Mouse (Mus musculus) hindbrain, embryonic 10.5 days (tissue): Measurements from ENCODE around the gene Nrap. TPM values are rescaled to one million over a fixed set of nuclear protein-coding genes. Genes with fewer than 3 reads are reported as not detected.

Experiments used
- DNase-seq: peaks from one replicate; pipeline ENCODE4 v3.0.0-alpha.2; 2017; ENCODE audit warnings: low spot score
- H3K27ac ChIP-seq: fragments of 300-500 bp; sonication (generic); 2 replicates; pipeline ENCODE4 v1.5.1; 2016; ENCODE audit warnings: mild to moderate bottlenecking, moderate library complexity
- H3K27me3 ChIP-seq: fragments of 300-500 bp; sonication (generic); 2 replicates; pipeline ENCODE4 v1.6.1; 2016; ENCODE audit warnings: mild to moderate bottlenecking; ENCODE audit not compliant: poor library complexity, insufficient read depth, severe bottlenecking
- H3K36me3 ChIP-seq: fragments of 300-500 bp; sonication (generic); 2 replicates; pipeline ENCODE4 v1.6.1; 2016; ENCODE audit warnings: mild to moderate bottlenecking, moderate library complexity
- H3K4me1 ChIP-seq: fragments of 300-500 bp; sonication (generic); replicated peaks from 2 replicates; pipeline ENCODE4 v1.6.1; 2016; ENCODE audit warnings: mild to moderate bottlenecking
- H3K4me3 ChIP-seq: fragments of 300-500 bp; sonication (generic); 2 replicates; pipeline ENCODE4 v1.5.1; 2016; ENCODE audit warnings: mild to moderate bottlenecking, moderate library complexity
- H3K9me3 ChIP-seq: fragments of 300-500 bp; sonication (generic); 2 replicates; pipeline ENCODE4 v1.6.1; 2016; ENCODE audit warnings: mild to moderate bottlenecking, moderate library complexity
- WGBS: fragments of 180-500 bp; shearing (Covaris S2); methylation state at CpG from one replicate; pipeline ENCODE4 v1.1.7; 2016; 5-methylcytosine and 5-hydroxymethylcytosine counted together
- polyA plus RNA-seq: library from polyadenylated mRNA; unstranded; fragments of >200 nt; fragmentation: Nextera tagmentation; extraction: Ambion mirVana; gene quantifications from 2 replicates; pipeline ENCODE4 v1.2.1, GENCODE M21; 2016

Gene Nrap
- polyA plus RNA-seq, result 0.05 and 0.08 TPM in 2 replicates

DNA sequence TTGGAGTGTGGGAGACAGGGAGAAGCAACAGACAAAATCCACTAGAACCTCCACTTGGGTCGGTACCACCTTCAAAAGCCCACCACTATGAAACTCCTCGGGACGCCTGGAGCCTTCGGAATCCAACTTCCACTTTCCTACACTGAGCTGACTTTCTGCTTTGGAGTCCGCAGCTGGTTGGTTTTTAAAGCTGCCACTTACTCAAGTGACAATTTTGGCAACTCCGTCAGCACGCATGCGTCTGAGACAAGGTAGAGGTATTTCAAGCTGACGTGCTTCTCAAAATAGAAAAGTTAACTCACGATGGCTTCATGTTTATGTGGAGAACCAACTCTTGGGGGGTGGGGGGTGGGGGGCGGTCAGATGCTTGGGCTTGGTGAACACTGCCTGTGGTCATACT, at the start of gene Nrap:
Gene Nrap (minus strand): TSS at position 159 of the 400 bp plus-strand sequence.
- Histone ChIP-seq H3K4me3 (no peak within 1 kb of the TSS), H3K4me1 (no peaks in the 10 kb centered on the region), H3K27me3 (peaks cover 14% of the 10 kb centered on the region), H3K27ac (no peak within 1 kb of the TSS), H3K9me3 (no peaks in the 10 kb centered on the region), H3K36me3 (no peaks in the 10 kb centered on the region)
- whole genome bisulfite sequencing, result 90% methylated on average over 11 of the region's 11 CpGs
- DNase-seq, result no peak

- Histone ChIP-seq H3K4me1 (peaks cover 12% of the 10 kb centered on the region; the same call in 1 of the 2 replicates), H3K9me3 (no peaks in the 10 kb centered on the region), H3K36me3 (peaks cover 6% of the 10 kb centered on the region; the same call in 1 of the 2 replicates), H3K27me3 (no peaks in the 10 kb centered on the region), H3K4me3 (no peak overlapping the region), H3K27ac (no peak overlapping the region)
- DNase-seq, result no peak
- 92% methylated on average over 6 of the region's 6 CpGs for WGBS
Observed at GRCm38 (mm10) chr19:56439072-56439434, 49.2 kb upstream of the Nrap start.

- no peak for DNase-seq
- WGBS, result 84% methylated on average over 7 of the region's 7 CpGs
Observed at GRCm38 (mm10) chr19:56438357-56439071, 48.7 kb upstream of the Nrap start.

GRCm38 (mm10) chr19:56436380-56436779, 46.5 kb upstream of the Nrap start:
- Histone ChIP-seq H3K4me3 (no peak overlapping the region), H3K27me3 (no peaks in the 10 kb centered on the region), H3K4me1 (peaks cover 10% of the 10 kb centered on the region; the same call in 1 of the 2 replicates), H3K27ac (no peak overlapping the region), H3K36me3 (peaks cover 8% of the 10 kb centered on the region; the same call in 1 of the 2 replicates), H3K9me3 (no peaks in the 10 kb centered on the region)
- DNase-seq, result no peak
- 91% methylated on average over 13 of the region's 13 CpGs for WGBS

More at GRCm38 (mm10) chr19:56438357-56439071, 48.7 kb upstream of the Nrap start:
- H3K9me3 ChIP-seq, result no peaks in the 10 kb centered on the region
- peaks cover 8% of the 10 kb centered on the region; the same call in 1 of the 2 replicates for H3K36me3 ChIP-seq
- 0 out of 2 replicates have a peak, but pooled peaks cover 9% of the 10 kb centered on the region for H3K4me1 ChIP-seq
- H3K27me3 ChIP-seq, result no peaks in the 10 kb centered on the region
- no peak overlapping the region for H3K27ac ChIP-seq
- H3K4me3 ChIP-seq, result no peak overlapping the region

- DNase-seq, result no peak
- Histone ChIP-seq H3K27ac (no peak overlapping the region), H3K4me1 (peaks cover 10% of the 10 kb centered on the region; the same call in 1 of the 2 replicates), H3K9me3 (no peaks in the 10 kb centered on the region), H3K27me3 (no peaks in the 10 kb centered on the region), H3K4me3 (no peak overlapping the region), H3K36me3 (peaks cover 8% of the 10 kb centered on the region; the same call in 1 of the 2 replicates)
- WGBS, result 87% methylated on average over 7 of the region's 7 CpGs
Observed at GRCm38 (mm10) chr19:56433581-56433980, 43.7 kb upstream of the Nrap start.

- WGBS, result 77% methylated on average over 10 of the region's 10 CpGs
- Histone ChIP-seq H3K4me1 (peaks cover 10% of the 10 kb centered on the region; the same call in 1 of the 2 replicates), H3K36me3 (peaks cover 8% of the 10 kb centered on the region; the same call in 1 of the 2 replicates), H3K4me3 (no peak overlapping the region), H3K27ac (no peak overlapping the region), H3K9me3 (no peaks in the 10 kb centered on the region), H3K27me3 (no peaks in the 10 kb centered on the region)
- no peak for DNase-seq
Observed at GRCm38 (mm10) chr19:56432706-56433105, 42.9 kb upstream of the Nrap start.

GRCm38 (mm10) chr19:56430369-56430768, 40.5 kb upstream of the Nrap start:
- no peak for DNase-seq
- no peak overlapping the region for H3K4me3 ChIP-seq
- WGBS, result 76% methylated on average over 8 of the region's 8 CpGs
- H3K4me1 ChIP-seq, result peaks cover 18% of the 10 kb centered on the region
- no peaks in the 10 kb centered on the region for H3K27me3 ChIP-seq
- no peaks in the 10 kb centered on the region for H3K9me3 ChIP-seq
- H3K36me3 ChIP-seq, result peaks cover 8% of the 10 kb centered on the region; the same call in 1 of the 2 replicates
- H3K27ac ChIP-seq, result no peak overlapping the region

GRCm38 (mm10) chr19:56425492-56425891, 35.7 kb upstream of the Nrap start:
- H3K4me3 ChIP-seq, result no peak overlapping the region
- H3K27me3 ChIP-seq, result no peaks in the 10 kb centered on the region; the same call in 1 of the 2 replicates
- H3K4me1 ChIP-seq, result peaks cover 25% of the 10 kb centered on the region
- no peak for DNase-seq
- H3K9me3 ChIP-seq, result no peaks in the 10 kb centered on the region
- 0 out of 2 replicates have a peak overlapping the region, but pooled peaks have one; percentile 6 for H3K27ac ChIP-seq
- WGBS, result 65% methylated on average over 9 of the region's 9 CpGs
- H3K36me3 ChIP-seq, result no peaks in the 10 kb centered on the region

DNA sequence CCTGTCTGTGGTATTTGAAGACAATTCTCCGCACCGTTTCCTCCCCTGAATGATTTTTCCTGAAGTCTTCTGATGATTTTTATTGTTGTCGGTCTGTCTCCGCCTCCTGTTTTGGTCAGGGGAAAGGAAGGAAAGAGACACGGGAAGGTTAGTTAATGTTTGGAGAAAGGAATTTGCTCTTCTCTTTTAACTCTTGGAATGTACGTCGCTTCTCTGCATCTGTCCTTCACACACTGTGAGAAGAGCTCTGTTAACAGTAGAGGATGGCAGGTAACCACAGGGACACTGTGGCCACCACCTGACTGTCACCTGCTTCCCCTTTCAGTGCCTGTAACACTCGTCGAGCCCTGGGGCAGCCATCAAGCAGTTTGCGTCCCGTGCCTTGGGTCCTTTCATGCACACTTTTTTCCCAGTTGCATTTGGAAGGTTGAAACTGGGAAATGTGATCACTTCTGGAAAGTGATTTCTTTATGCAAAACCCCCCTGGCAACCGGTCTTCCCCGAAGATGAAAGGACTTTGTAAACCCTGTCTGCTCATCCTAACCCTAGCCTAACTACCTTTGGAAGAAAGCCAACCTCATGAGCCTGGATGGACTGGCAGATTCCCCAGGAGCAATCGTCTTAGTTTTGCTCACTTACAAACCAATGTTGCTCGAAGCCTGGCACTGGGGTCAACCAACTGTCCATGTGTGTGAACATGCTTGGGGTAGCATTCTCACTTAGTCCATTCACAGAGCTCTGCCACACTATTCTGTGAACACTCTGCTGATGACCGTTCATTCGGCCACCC, 35.0 kb upstream of the Nrap start:
- 82% methylated on average over 17 of the region's 17 CpGs for WGBS
- no peaks in the 10 kb centered on the region for H3K36me3 ChIP-seq
- no peak for DNase-seq

DNA sequence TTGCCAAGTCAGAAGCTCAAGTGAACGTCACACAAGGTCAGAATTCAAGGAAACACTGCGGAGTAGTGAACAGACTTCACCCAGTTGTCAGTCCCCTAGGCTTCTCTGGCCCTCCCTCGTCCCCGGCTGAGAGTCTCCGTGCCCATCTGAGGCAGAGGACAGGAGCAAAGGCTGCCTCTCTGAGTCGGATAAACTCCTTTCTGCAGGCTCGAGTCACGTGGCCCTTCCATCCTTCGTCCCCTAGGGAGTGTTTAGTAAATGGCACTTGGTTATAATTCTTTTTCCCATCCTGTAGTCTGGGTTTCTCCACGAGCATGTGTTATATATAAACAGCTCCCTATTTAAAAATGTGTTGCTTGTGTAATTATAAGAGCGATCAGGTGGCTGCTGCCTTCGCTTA, 33.5 kb upstream of the Nrap start:
- Histone ChIP-seq H3K27ac (no peak overlapping the region), H3K4me1 (peaks cover 25% of the 10 kb centered on the region), H3K9me3 (no peaks in the 10 kb centered on the region), H3K36me3 (no peaks in the 10 kb centered on the region), H3K4me3 (no peak overlapping the region), H3K27me3 (no peaks in the 10 kb centered on the region; the same call in 1 of the 2 replicates)
- no peak for DNase-seq
- 63% methylated on average over 12 of the region's 12 CpGs for WGBS

More for the DNA sequence above, 35.0 kb upstream of the Nrap start:
- Histone ChIP-seq H3K27ac (0 out of 2 replicates have a peak overlapping the region, but pooled peaks have one; percentile 6), H3K9me3 (no peaks in the 10 kb centered on the region), H3K4me3 (no peak overlapping the region), H3K4me1 (peaks cover 25% of the 10 kb centered on the region), H3K27me3 (no peaks in the 10 kb centered on the region; the same call in 1 of the 2 replicates)

DNA sequence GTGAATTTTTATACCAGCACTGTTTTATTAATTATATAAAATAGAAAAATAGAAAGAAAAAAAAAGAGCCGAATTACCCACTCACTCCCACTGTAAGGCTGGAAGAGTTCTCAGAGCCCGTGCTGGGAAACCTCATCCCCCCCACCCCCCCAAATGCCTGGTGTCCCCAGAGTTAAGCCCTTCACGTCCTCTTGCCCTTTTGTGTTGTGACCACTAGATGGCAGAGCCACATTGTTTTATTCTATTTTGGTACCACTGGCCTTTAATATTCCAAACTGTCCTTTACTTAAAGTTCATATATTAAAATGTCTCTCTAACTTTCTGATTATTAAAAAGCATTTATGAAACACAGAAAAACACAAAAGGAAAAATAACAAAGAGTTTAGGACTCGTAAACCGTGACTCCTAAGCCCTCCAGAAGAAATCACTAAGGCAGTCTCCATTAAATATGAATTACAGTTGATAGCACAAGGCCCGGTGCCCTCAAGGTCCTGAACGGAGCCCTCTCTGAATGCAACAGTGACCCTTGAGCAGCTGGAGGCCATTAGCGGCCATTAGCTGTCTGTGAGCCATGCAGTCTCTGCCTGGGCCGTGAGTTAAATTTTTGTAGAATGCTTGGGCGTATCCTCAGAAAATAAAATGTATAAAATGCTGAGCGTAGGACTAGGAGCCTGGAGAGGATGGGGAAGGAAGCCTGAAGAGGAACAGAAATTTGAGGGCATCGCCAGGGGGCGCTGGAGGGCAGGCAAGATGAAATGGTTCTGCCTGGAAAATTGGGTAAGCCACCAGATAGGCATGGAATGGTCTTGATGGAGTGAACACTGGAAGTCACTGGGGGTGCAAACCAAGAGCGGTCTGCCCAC, 32.9 kb upstream of the Nrap start:
- Histone ChIP-seq H3K4me3 (no peak overlapping the region), H3K27me3 (no peaks in the 10 kb centered on the region; the same call in 1 of the 2 replicates), H3K4me1 (peaks cover 25% of the 10 kb centered on the region), H3K9me3 (no peaks in the 10 kb centered on the region), H3K27ac (no peak overlapping the region), H3K36me3 (no peaks in the 10 kb centered on the region)
- peak; percentile 86 for DNase-seq
- WGBS, result 37% methylated on average over 14 of the region's 14 CpGs

- Histone ChIP-seq H3K27ac (no peak overlapping the region), H3K4me1 (peaks cover 16% of the 10 kb centered on the region), H3K27me3 (no peaks in the 10 kb centered on the region; the same call in 1 of the 2 replicates), H3K36me3 (no peaks in the 10 kb centered on the region), H3K4me3 (no peak overlapping the region), H3K9me3 (no peaks in the 10 kb centered on the region)
- WGBS, result 95% methylated on average over 3 of the region's 3 CpGs
- DNase-seq, result no peak
Observed at GRCm38 (mm10) chr19:56420345-56420744, 30.5 kb upstream of the Nrap start.
